Mouse (Mus musculus) E14TG2a.4 (cell line): ENCODE measurements around the gene Zfhx2.

Source experiments
- H3K27me3 ChIP-seq: 2 replicates; pipeline ENCODE4 v1.6.1; 2014; ENCODE audit warnings: low read length, control low read depth; ENCODE audit not compliant: insufficient read depth
- H3K36me3 ChIP-seq: 2 replicates; pipeline ENCODE4 v1.6.1; 2014; ENCODE audit warnings: low read length, control low read depth; ENCODE audit not compliant: insufficient read depth
- H3K4me1 ChIP-seq: replicated peaks from 2 replicates; pipeline ENCODE4 v1.6.1; 2014; ENCODE audit warnings: low read depth, low read length, control low read depth
- H3K4me3 ChIP-seq: replicated peaks from 2 replicates; pipeline ENCODE4 v1.5.1; 2014; ENCODE audit warnings: mild to moderate bottlenecking, low read length
- H3K9me3 ChIP-seq: 2 replicates; pipeline ENCODE4 v1.6.1; 2014; ENCODE audit warnings: low read length, control low read depth
- CTCF ChIP-seq: conservative IDR thresholded peaks from 2 replicates; pipeline ENCODE4 v1.5.1; 2014; ENCODE audit warnings: low read length
- NANOG ChIP-seq: IDR thresholded peaks from 2 replicates; pipeline ENCODE4 v1.6.1; 2014; ENCODE audit warnings: borderline replicate concordance, low read length, mixed read lengths
- POU5F1 ChIP-seq: IDR thresholded peaks from 2 replicates; pipeline ENCODE4 v1.6.1; 2014; ENCODE audit warnings: low read length, borderline replicate concordance

The Zfhx2 gene

DNA sequence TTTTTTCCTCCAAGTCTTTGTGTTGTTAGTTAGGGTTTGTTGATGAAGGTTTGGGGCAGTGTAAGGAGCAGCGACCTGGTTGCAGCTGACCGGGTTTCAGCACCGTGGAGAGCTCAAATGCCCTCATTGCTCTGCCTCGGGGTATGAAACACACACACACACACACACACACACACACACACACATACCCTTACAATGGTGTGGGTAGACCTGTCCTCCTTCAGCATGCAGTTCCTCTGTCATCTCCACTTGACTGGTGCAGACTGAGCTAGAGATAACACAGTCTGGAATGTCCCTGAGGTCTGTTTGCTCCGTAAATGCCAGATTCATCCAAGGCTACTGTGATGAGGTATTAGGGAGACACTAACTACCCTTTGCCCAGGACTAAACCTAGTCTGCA lies 64.9 kb downstream of the Zfhx2 start:
- no peak overlapping the region for H3K4me3 ChIP-seq
- no peaks in the 10 kb centered on the region for H3K9me3 ChIP-seq
- no peak for TF ChIP-seq POU5F1
- no peak for TF ChIP-seq NANOG
- no peak for TF ChIP-seq CTCF
- H3K27me3 ChIP-seq = no peaks in the 10 kb centered on the region
- H3K4me1 ChIP-seq = peaks cover 61% of the 10 kb centered on the region
- peaks cover 35% of the 10 kb centered on the region for H3K36me3 ChIP-seq

DNA sequence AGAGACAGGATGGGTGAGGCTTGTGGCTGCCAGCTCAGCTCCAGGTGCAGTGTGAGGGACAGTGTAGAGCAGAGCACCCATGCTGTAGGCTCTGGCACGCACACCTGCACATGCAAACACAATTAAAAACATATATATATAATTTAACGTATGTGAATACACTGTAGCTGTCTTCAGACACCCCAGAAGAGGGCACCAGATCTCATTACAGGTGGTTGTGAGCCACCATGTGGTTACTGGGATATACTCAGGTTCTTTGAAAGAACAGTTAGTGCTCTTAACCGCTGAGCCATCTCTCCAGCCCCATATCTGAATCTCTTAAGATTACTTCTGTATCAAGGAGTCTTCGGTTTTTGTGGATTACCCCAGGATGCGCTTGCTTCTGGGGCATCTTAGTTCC lies 66.6 kb downstream of the Zfhx2 start:
- H3K27me3 ChIP-seq = no peaks in the 10 kb centered on the region
- no peak overlapping the region for H3K4me3 ChIP-seq
- H3K4me1 ChIP-seq = peaks cover 70% of the 10 kb centered on the region
- TF ChIP-seq POU5F1 (no peak), NANOG (no peak), CTCF (peak; percentile 10; the same call in 1 of the 2 replicates)
- no peaks in the 10 kb centered on the region for H3K9me3 ChIP-seq
- H3K36me3 ChIP-seq = peaks cover 52% of the 10 kb centered on the region

DNA sequence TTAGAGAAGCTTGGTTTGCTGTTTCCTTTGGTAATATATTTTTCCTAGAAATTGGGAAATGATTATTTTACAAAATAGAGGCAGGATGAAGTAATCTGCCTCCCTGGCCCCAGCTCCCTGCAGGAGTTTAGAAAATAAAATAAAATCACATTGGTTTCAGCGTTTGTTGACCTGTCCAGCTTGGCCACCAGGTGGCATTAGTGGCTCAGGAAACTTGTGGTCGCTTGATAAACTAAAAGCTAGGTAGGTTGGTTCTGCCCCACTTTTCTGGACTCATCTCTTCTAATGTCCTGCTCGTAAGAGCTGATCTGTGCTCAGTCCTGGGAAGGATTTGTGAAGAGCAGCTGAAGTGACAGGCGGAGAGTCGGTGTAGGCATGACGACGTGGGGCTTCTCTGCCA lies 67.9 kb downstream of the Zfhx2 start:
- no peaks in the 10 kb centered on the region for H3K27me3 ChIP-seq
- peaks cover 59% of the 10 kb centered on the region for H3K4me1 ChIP-seq
- no peaks in the 10 kb centered on the region for H3K9me3 ChIP-seq
- peaks cover 65% of the 10 kb centered on the region for H3K36me3 ChIP-seq
- TF ChIP-seq POU5F1 (no peak), CTCF (peak; percentile 39)
- no peak overlapping the region for H3K4me3 ChIP-seq

DNA sequence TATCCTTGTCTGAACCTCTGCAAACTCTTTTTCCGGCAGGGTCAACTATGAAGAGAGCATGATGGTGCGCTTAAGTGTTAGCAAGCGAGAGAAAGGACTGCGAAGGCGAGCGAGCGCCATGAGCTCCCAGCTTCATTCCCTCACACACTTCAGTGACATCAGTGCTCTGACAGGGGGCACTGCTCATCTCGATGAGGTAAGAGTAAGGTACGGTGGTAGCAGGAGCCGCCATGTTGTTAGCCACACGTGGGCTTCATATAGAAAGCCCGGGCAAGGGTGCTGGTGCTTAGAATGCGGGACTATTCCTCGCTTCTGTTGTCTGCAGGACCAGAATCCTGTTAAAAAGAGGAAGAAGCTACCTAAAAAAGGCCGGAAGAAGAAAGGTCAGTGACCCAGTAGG lies 69.1 kb downstream of the Zfhx2 start:
- Histone ChIP-seq H3K36me3 (peaks cover 71% of the 10 kb centered on the region), H3K4me1 (peaks cover 48% of the 10 kb centered on the region), H3K27me3 (no peaks in the 10 kb centered on the region), H3K4me3 (no peak overlapping the region), H3K9me3 (no peaks in the 10 kb centered on the region)
- TF ChIP-seq NANOG (no peak), POU5F1 (no peak), CTCF (no peak)

DNA sequence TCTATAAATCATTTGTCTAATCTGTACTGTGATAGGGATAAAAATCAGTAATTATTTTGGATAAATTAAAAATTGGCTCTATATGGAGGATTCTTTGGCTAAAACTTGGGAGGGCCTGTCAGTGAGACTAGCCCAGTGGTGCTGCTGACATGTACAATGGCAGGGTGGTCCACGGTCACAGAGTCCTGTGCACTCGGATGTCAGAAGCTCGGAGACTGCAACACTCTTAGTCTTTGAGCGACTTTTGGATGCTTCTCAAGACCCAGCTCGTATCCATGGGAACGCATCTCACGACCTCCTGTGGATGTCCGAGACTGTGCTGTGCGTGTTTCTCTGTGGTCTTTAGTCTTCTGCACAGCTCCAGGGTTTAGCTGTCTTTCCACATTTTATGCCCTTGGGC lies 71.7 kb downstream of the Zfhx2 start:
- Histone ChIP-seq H3K36me3 (peaks cover 79% of the 10 kb centered on the region), H3K4me3 (no peak overlapping the region), H3K9me3 (no peaks in the 10 kb centered on the region), H3K27me3 (no peaks in the 10 kb centered on the region), H3K4me1 (peaks cover 37% of the 10 kb centered on the region)
- TF ChIP-seq NANOG (no peak), CTCF (no peak), POU5F1 (no peak)

DNA sequence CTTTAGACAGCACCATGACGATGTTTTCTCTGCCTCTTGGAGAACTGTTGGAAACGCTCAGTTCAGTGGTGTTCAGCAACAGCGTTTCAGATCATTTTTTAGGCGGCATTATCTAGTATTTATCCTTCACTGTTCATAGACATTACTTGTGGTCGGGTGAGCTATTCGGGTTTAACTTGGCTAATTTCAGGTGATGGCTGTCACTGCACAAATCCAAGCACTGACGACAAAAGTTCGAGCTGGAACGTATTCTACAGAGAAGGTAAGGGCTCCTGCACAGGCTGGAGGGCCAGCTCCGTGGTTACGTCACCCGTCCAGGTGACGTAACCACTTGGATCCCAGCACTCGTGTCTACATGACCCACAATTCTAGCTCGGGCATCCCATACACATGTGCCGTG lies 75.2 kb downstream of the Zfhx2 start:
- peaks cover 20% of the 10 kb centered on the region for H3K4me1 ChIP-seq
- TF ChIP-seq CTCF (no peak), NANOG (no peak), POU5F1 (no peak)
- H3K27me3 ChIP-seq = no peaks in the 10 kb centered on the region
- no peaks in the 10 kb centered on the region for H3K9me3 ChIP-seq
- peaks cover 48% of the 10 kb centered on the region for H3K36me3 ChIP-seq
- no peak overlapping the region for H3K4me3 ChIP-seq

DNA sequence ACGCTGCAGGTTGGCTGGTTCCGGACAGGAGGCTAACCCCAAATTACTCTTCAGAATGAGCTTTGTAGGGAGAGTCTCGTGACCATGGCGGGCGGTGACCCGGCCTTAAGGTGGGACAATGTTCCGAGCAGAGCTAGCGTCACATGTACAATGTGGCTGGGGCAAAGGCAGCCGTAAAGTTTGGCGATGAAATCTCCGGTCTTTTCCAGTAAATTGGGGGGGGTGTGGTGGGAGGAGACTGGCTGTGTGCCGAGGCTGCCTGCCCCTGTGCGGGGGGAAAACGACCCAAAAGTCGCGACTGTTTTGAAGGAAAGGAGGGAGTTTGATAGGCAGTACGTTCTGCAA lies 76.4 kb downstream of the Zfhx2 start:
- Histone ChIP-seq H3K9me3 (no peaks in the 10 kb centered on the region), H3K4me1 (peaks cover 10% of the 10 kb centered on the region), H3K27me3 (no peaks in the 10 kb centered on the region), H3K36me3 (peaks cover 37% of the 10 kb centered on the region), H3K4me3 (peak overlapping the region; percentile 92)
- TF ChIP-seq POU5F1 (no peak), NANOG (no peak), CTCF (no peak)

DNA sequence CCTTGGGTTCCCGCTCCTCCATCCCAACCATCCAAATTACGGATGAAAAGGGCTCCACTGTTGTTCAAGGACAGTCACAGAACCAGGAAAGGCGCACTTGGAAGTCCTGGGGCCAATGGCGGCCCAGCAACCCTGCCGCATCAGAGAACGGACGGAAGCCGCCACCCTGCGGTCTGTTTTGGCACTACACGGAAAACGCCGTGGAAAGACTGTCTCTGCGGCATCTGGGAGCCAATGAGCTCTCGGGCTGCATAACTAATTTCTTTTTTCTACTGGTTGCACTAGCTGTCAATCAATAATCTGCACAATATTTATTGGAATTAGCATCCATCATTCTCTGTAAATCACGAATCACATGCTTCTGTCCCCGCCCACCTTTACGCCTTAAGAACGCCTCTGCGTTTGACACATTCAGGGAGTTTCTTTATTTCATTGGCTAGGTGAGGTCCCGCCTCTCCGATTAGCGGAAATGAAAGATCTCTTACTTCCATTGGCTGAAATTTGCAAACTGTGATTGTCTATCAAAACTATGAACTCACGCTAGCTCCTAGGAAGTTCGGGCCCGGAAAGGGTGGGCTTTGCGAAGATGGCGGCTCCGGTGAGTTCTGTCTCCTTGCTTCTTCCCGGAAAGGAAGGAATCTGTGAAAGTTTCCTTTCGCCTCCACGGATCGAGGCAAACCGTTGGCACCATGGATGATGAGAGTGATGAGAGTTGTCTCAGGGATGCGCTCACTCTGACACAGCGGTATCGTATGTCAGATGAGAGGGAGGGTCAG lies 76.9 kb downstream of the Zfhx2 start, which contains the start of gene Ngdn:
Gene Ngdn (plus strand): TSS at position 464 of the 776 bp plus-strand sequence.
- no peaks in the 10 kb centered on the region for H3K27me3 ChIP-seq
- TF ChIP-seq CTCF = peak; percentile 69
- TF ChIP-seq NANOG = no peak
- TF ChIP-seq POU5F1 = no peak
- peaks cover 31% of the 10 kb centered on the region for H3K36me3 ChIP-seq
- peaks cover 9% of the 10 kb centered on the region for H3K4me1 ChIP-seq
- H3K9me3 ChIP-seq = no peaks in the 10 kb centered on the region
- peak within 1 kb of the TSS; percentile 92 for H3K4me3 ChIP-seq

DNA sequence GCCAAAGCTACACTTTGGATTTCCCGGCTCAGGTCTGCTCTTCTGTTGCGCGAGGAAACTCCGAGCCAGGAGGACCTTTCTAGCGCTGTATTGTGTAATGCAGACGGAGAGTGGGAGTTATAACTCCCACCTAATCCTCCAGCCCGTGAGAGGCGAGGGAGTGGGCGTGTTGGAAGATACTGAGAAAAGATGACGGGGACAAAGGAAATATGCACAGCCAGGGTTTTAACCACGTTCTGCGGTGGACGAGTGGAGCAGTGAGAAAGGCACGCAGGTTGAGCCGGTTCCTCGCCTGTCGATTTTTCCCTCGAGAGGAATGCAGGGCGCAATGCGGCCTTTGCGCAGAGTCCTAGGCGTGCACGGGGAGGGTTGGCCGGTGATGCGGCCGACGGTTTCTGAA lies 77.5 kb downstream of the Zfhx2 start:
- Histone ChIP-seq H3K27me3 (no peaks in the 10 kb centered on the region), H3K4me1 (peaks cover 9% of the 10 kb centered on the region), H3K36me3 (peaks cover 25% of the 10 kb centered on the region), H3K4me3 (peak overlapping the region; percentile 92), H3K9me3 (no peaks in the 10 kb centered on the region)
- no peak for TF ChIP-seq CTCF
- no peak for TF ChIP-seq POU5F1
- TF ChIP-seq NANOG = no peak
